Comparison of ENCODE assay signal across 8 mouse cellular contexts in genomic region chr10:128821358-128822056, GRCm38 (mm10). TPM values are rescaled to one million over a fixed set of nuclear protein-coding genes. Genes with fewer than 3 reads are reported as not detected.
DNase-seq lines count a peak whose midpoint lies in the region; ATAC-seq and TF ChIP-seq lines count a peak whose summit lies in the region.

Ormdl2 (minus strand) TSS chr10:128821645.

- peak within 1 kb of the TSS; percentile 92 for H3K4me3 ChIP-seq in hindbrain, embryonic 13.5 days

- CTCF ChIA-PET in Patski (lab: Charles Lee), result interaction anchor here (0.7 to 1.4 kb wide), 4 partner anchors 9 to 115 kb away, joined by 3 to 4 read pairs (median 3); no protein-coding TSS in a partner anchor

- ATAC-seq in Patski, result peak; percentile 98
- peak; percentile 100 for ATAC-seq in hindbrain, embryonic 13.5 days (ENCODE audit: low FRiP score)

- TF ChIP-seq CTCF in Patski (IDR thresholded peaks at IDR 0.05), result no peak

- H3K4me1 ChIP-seq in hindbrain, embryonic 13.5 days (replicated peaks), result peaks cover 17% of the 10 kb centered on the region

- in situ Hi-C loops in Patski (cut with MboI; ENCODE audit: low pct_unique_long_range_greater_than_20kb), result no loop called here

- DNase-seq in Patski (ENCODE audit: low read depth, low spot score), result peak; percentile 99
- peak; percentile 99 to 100 for DNase-seq in cerebellum, postnatal 14 days
- DNase-seq in frontal cortex, postnatal 14 days (ENCODE audit: low spot score in 2 of 2), result peak; percentile 98 to 99
- DNase-seq in layer of hippocampus, postnatal 25 days (ENCODE audit: extremely low spot score in 1 of 2, low spot score in 1 of 2), result peak; percentile 96 to 97
- DNase-seq in lung, postnatal 25 days (ENCODE audit: low spot score), result peak; percentile 99
- DNase-seq in retina, embryonic 14.5 days (ENCODE audit: low spot score), result peak; percentile 99
- peak; percentile 92 for DNase-seq in thymus, postnatal 4 days

- peak within 1 kb of the TSS; percentile 86 for H3K9ac ChIP-seq in hindbrain, embryonic 13.5 days

- WGBS in hindbrain, embryonic 13.5 days, result under 1% methylated on average over 46 of the region's 46 CpGs

- POLR2A ChIA-PET in Patski (lab: Charles Lee), result interaction anchor here (1.1 to 1.5 kb wide), 2 partner anchors 14 to 18 kb away, joined by 3 to 4 read pairs; partner anchors contain the start of gene Dnajc14

- H3K36me3 ChIP-seq in hindbrain, embryonic 13.5 days, result peaks cover 36% of the 10 kb centered on the region

- peak within 1 kb of the TSS; percentile 77 for H3K27ac ChIP-seq in hindbrain, embryonic 13.5 days

- peak within 1 kb of the TSS; percentile 85 for H3K4me2 ChIP-seq in hindbrain, embryonic 13.5 days

- H3K9me3 ChIP-seq in hindbrain, embryonic 13.5 days, result no peaks in the 10 kb centered on the region

- H3K27me3 ChIP-seq in Patski, result no peaks in the 10 kb centered on the region
- no peaks in the 10 kb centered on the region for H3K27me3 ChIP-seq in hindbrain, embryonic 13.5 days

RNA-seq across cellular contexts. Expression of gene Ormdl2, which starts in this region (rescaled TPM):
- polyA plus RNA-seq in Patski (2021), result 56.5 TPM
- polyA plus RNA-seq in hindbrain, embryonic 13.5 days (2015; fragmentation: Nextera tagmentation; extraction: Ambion mirVana), result 30.2 and 34.4 TPM in 2 replicates
- total RNA-seq in layer of hippocampus, postnatal 25 days (2021), result 1 to 10 TPM; 7.9 to 8.8 TPM

Comparison
In these comparisons a context has a peak if more than half of its experiments do, and no peak if none do; other contexts are left out.
1. Peak in every context shown above with its lines: DNase-seq, ATAC-seq, H3K4me3 ChIP-seq and H3K27ac ChIP-seq.